Mouse (Mus musculus) midbrain, embryonic 16.5 days (tissue): Measurements from ENCODE around the gene Ripor2. TPM values are rescaled to one million over a fixed set of nuclear protein-coding genes. Genes with fewer than 3 reads are reported as not detected.

Experiments used
- ATAC-seq: fragments of 200-750 bp; cut with Nextera tagmentation; 2 replicates; pipeline ENCODE4 v1.8.0; 2017; ENCODE audit warnings: moderate TSS enrichment
- H3K27ac ChIP-seq: fragments of 300-500 bp; sonication (generic); 2 replicates; pipeline ENCODE4 v1.5.1; 2014; ENCODE audit warnings: mild to moderate bottlenecking, low read length, mixed read lengths
- H3K27me3 ChIP-seq: fragments of 300-500 bp; sonication (generic); 2 replicates; pipeline ENCODE4 v1.6.1; 2014; ENCODE audit warnings: low read depth, low read length, mixed read lengths; ENCODE audit not compliant: control insufficient read depth, insufficient read depth
- H3K36me3 ChIP-seq: fragments of 300-500 bp; sonication (generic); 2 replicates; pipeline ENCODE4 v1.6.1; 2014; ENCODE audit warnings: mild to moderate bottlenecking, low read length, moderate library complexity, mixed read lengths; ENCODE audit not compliant: control insufficient read depth, insufficient read depth
- H3K4me1 ChIP-seq: fragments of 300-500 bp; sonication (generic); 2 replicates; pipeline ENCODE4 v1.6.1; 2014; ENCODE audit warnings: mild to moderate bottlenecking, low read length, mixed read lengths; ENCODE audit not compliant: control insufficient read depth, insufficient read depth
- H3K4me2 ChIP-seq: fragments of 300-500 bp; sonication (generic); 2 replicates; pipeline ENCODE4 v1.6.1; 2014; ENCODE audit warnings: mild to moderate bottlenecking, low read length, mixed read lengths
- H3K4me3 ChIP-seq: fragments of 300-500 bp; sonication (generic); 2 replicates; pipeline ENCODE4 v1.5.1; 2014; ENCODE audit warnings: low read depth, mild to moderate bottlenecking, low read length, moderate library complexity, mixed read lengths
- H3K9ac ChIP-seq: fragments of 300-500 bp; sonication (generic); 2 replicates; pipeline ENCODE4 v1.6.1; 2014; ENCODE audit warnings: low read depth, low read length, mixed read lengths
- H3K9me3 ChIP-seq: fragments of 300-500 bp; sonication (generic); replicated peaks from 2 replicates; pipeline ENCODE4 v1.6.1; 2014; ENCODE audit warnings: mild to moderate bottlenecking, low read length, mixed read lengths; ENCODE audit not compliant: control insufficient read depth, poor library complexity, severe bottlenecking
- whole genome bisulfite sequencing: fragments of 180-500 bp; shearing (Covaris S2); extraction: QIAGEN DNeasy Blood & Tissue Kit; methylation state at CpG from one replicate; pipeline ENCODE4 v1.1.7; 2014; 5-methylcytosine and 5-hydroxymethylcytosine counted together
- polyA plus RNA-seq: library from polyadenylated mRNA; unstranded; fragments of >200 nt; fragmentation: Nextera tagmentation; extraction: Ambion mirVana; gene quantifications from 2 replicates; pipeline ENCODE4 v1.2.1, GENCODE M21; 2015

The Ripor2 gene
- polyA plus RNA-seq, 1 experiment from 2014 or later = 33.8 TPM

GRCm38 (mm10) chr13:24717677-24718076, 135.7 kb downstream of the Ripor2 start:
- peaks cover 23% of the 10 kb centered on the region for H3K36me3 ChIP-seq
- H3K27ac ChIP-seq = no peak overlapping the region
- no peak overlapping the region for H3K4me2 ChIP-seq
- no peak overlapping the region for H3K9ac ChIP-seq
- no peak for ATAC-seq
- 82% methylated on average over 7 of the region's 7 CpGs for whole genome bisulfite sequencing
- H3K4me3 ChIP-seq = no peak overlapping the region
- no peaks in the 10 kb centered on the region for H3K4me1 ChIP-seq
- no peaks in the 10 kb centered on the region for H3K9me3 ChIP-seq
- no peaks in the 10 kb centered on the region for H3K27me3 ChIP-seq

- Histone ChIP-seq H3K9me3 (no peaks in the 10 kb centered on the region), H3K9ac (no peak overlapping the region), H3K27me3 (no peaks in the 10 kb centered on the region), H3K4me1 (no peaks in the 10 kb centered on the region), H3K36me3 (peaks cover 33% of the 10 kb centered on the region), H3K4me3 (no peak overlapping the region), H3K4me2 (no peak overlapping the region), H3K27ac (no peak overlapping the region)
- 83% methylated on average over 10 of the region's 10 CpGs for WGBS
- no peak for ATAC-seq
Observed at GRCm38 (mm10) chr13:24721502-24721901, 139.5 kb downstream of the Ripor2 start.

DNA sequence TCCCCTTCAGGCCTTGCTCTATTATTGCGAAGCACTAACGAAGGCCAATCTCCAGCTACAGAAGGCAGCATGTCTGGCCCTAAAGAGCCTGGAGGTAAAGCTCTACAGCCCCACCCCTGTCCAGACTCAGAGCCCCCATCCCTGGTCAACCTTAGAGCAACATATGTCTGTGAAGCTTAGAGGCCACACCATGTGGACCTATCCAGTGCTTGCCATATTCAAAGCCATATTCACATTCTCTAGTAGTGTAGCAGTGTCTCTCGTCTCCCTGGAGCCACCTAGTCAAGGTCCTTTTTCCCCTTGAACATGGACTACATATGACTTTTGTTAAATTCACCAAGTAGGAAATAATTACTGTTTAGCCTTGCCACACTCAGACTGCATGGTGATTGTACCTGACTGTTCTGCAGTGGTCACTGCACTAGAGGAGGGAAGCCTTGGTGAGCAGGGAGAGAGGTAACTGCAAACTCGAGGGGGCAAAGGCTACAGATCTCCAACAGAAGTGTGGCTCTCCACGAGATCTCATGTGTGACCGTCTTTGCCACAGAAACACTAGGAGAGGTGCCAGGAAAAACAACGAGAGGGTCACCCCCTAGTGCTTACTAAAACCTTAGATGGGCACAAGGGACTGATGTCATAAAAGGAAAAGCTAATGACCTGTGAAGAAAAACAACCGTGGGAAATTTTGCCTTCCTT, 141.9 kb downstream of the Ripor2 start:
- Histone ChIP-seq H3K4me1 (no peaks in the 10 kb centered on the region), H3K27ac (no peak overlapping the region), H3K9ac (no peak overlapping the region), H3K4me3 (no peak overlapping the region), H3K27me3 (no peaks in the 10 kb centered on the region), H3K36me3 (peaks cover 19% of the 10 kb centered on the region), H3K4me2 (no peak overlapping the region), H3K9me3 (no peaks in the 10 kb centered on the region)
- no peak for ATAC-seq
- 66% methylated on average over 8 of the region's 8 CpGs for WGBS

DNA sequence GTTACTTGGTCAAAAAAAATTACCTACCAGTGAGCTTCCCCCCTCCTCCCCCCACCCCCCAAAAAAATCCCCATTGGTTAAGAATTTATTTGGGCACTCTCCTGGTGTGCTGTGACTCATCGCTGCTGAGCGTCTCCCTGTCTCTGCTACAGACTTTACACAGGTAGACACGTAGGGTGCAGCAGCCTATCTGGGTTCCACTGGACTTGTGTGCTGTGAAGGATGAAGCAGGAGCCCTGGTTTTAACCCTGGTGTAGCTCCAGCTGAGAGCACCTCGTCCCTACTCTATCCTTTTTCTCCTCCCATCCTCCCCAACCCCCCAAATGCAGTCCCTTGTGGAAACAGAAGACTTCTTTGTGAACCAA, 142.4 kb downstream of the Ripor2 start:
- Histone ChIP-seq H3K9ac (no peak overlapping the region), H3K4me3 (no peak overlapping the region), H3K36me3 (peaks cover 18% of the 10 kb centered on the region), H3K9me3 (no peaks in the 10 kb centered on the region), H3K27ac (no peak overlapping the region), H3K27me3 (no peaks in the 10 kb centered on the region), H3K4me1 (no peaks in the 10 kb centered on the region), H3K4me2 (no peak overlapping the region)
- WGBS = 72% methylated on average over 4 of the region's 4 CpGs
- no peak for ATAC-seq

DNA sequence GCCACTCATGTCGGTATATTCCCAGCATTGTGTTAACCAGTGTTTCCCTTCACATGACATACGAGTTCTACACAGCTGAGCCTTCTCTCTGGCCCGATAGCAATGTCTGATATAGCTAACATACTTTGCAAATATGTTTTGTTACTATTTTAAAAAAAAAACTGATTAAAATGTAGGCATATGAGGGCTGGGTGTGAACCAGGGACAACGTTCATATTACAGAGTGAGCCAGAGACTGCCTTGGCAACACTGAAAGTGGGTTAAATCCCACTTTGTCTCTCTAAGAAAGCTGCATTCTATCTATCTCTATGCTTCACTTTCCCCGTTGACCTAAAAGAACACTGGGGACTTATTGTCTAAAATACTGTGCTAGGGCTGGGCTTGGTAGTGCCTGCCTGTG, 147.1 kb downstream of the Ripor2 start:
- Histone ChIP-seq H3K4me2 (no peak overlapping the region), H3K27ac (no peak overlapping the region), H3K9me3 (no peaks in the 10 kb centered on the region), H3K4me3 (no peak overlapping the region), H3K27me3 (no peaks in the 10 kb centered on the region), H3K36me3 (peaks cover 11% of the 10 kb centered on the region), H3K4me1 (no peaks in the 10 kb centered on the region), H3K9ac (no peak overlapping the region)
- no peak for ATAC-seq
- WGBS = 95% methylated on average over 5 of the region's 5 CpGs

GRCm38 (mm10) chr13:24734502-24734901, 152.5 kb downstream of the Ripor2 start:
- H3K4me3 ChIP-seq = no peak overlapping the region
- H3K4me1 ChIP-seq = no peaks in the 10 kb centered on the region
- no peaks in the 10 kb centered on the region for H3K9me3 ChIP-seq
- no peak overlapping the region for H3K9ac ChIP-seq
- peaks cover 6% of the 10 kb centered on the region; the same call in 1 of the 2 replicates for H3K36me3 ChIP-seq
- 82% methylated on average over 5 of the region's 5 CpGs for whole genome bisulfite sequencing
- ATAC-seq = no peak
- H3K27me3 ChIP-seq = no peaks in the 10 kb centered on the region
- no peak overlapping the region for H3K4me2 ChIP-seq
- no peak overlapping the region for H3K27ac ChIP-seq

- WGBS = 88% methylated on average over 6 of the region's 6 CpGs
- no peak for ATAC-seq
- no peak overlapping the region for H3K4me3 ChIP-seq
- H3K27me3 ChIP-seq = no peaks in the 10 kb centered on the region
- H3K9ac ChIP-seq = no peak overlapping the region
- no peaks in the 10 kb centered on the region for H3K9me3 ChIP-seq
- H3K4me1 ChIP-seq = no peaks in the 10 kb centered on the region
- peaks cover 6% of the 10 kb centered on the region; the same call in 1 of the 2 replicates for H3K36me3 ChIP-seq
- H3K4me2 ChIP-seq = no peak overlapping the region
- no peak overlapping the region for H3K27ac ChIP-seq
Observed at GRCm38 (mm10) chr13:24735608-24736131, 153.7 kb downstream of the Ripor2 start.

- no peak within 1 kb of the TSS for H3K27ac ChIP-seq
- H3K9ac ChIP-seq = no peak within 1 kb of the TSS
- H3K9me3 ChIP-seq = no peaks in the 10 kb centered on the region
- WGBS = 91% methylated on average over 10 of the region's 10 CpGs
- no peak within 1 kb of the TSS for H3K4me3 ChIP-seq
- H3K27me3 ChIP-seq = no peaks in the 10 kb centered on the region
- no peak within 1 kb of the TSS for H3K4me2 ChIP-seq
- 0 out of 2 replicates have a peak, but pooled peaks cover 2% of the 10 kb centered on the region for H3K36me3 ChIP-seq
- no peaks in the 10 kb centered on the region for H3K4me1 ChIP-seq
- no peak for ATAC-seq
Observed at GRCm38 (mm10) chr13:24741028-24741427, 159.0 kb downstream of the Ripor2 start, which contains the start of gene Armh2. TSS of gene Armh2 (plus strand) at chr13:24741232.

DNA sequence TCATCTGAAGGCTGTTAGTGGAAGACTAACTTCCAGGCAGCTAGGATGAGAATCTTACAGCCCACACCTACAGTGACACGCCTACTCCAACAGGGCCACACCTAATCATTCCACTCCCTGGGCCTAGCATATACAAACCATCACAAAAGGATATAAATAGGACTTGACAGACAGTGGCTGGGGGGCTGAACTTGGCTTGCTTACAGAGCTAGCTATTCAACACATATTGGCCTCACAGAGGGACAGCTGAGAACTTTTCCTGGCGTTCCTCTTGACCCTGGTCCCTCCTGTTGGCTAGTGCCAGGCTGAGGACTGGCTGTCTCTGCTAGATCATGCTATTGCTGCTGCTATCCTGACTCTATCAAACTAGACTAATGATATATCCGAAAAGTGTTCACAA, 165.8 kb downstream of the Ripor2 start:
- 87% methylated on average over 3 of the region's 3 CpGs for WGBS
- Histone ChIP-seq H3K27ac (no peak overlapping the region), H3K9me3 (no peaks in the 10 kb centered on the region), H3K9ac (no peak overlapping the region), H3K4me3 (no peak overlapping the region), H3K27me3 (no peaks in the 10 kb centered on the region), H3K4me2 (no peak overlapping the region), H3K4me1 (no peaks in the 10 kb centered on the region), H3K36me3 (no peaks in the 10 kb centered on the region)
- ATAC-seq = no peak
